Mouse (Mus musculus) thymus, postnatal 25 days (tissue): Measurements from ENCODE around the gene H2al1n.
"Not testable (repeated sequence)": the region's sequence is repeated elsewhere in the genome, so short reads cannot be mapped to it uniquely, and the experiment has no call there.

Experiments used
- DNase-seq: peaks from one replicate; pipeline ENCODE4 v3.0.0; 2022

Gene H2al1n

GRCm38 (mm10) chrX:14210848-14211247 is at the start of gene H2al1n:
Gene H2al1n, plus strand, starts transcription at chrX:14211148.
- not testable (repeated sequence) for DNase-seq

DNA sequence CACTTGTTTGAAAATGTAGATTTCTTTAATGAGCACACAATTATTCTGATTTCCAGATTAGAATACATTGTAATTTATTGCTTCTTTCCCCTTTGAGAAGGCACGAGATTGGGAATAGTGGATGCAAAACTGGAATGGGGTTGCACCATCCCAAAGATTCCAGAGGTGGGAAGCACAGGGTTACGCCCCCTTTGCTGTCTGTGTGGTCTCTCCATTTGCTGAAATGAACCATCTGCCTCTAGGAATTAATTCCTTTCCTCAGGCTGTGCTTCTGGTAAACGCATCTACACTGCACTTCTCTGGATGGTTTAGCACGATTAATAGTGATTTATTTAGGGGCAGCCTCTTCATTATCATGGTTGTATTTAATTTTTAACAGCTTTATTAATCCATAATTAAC is 11.7 kb upstream of the H2al1n start:
- DNase-seq = no peak

DNA sequence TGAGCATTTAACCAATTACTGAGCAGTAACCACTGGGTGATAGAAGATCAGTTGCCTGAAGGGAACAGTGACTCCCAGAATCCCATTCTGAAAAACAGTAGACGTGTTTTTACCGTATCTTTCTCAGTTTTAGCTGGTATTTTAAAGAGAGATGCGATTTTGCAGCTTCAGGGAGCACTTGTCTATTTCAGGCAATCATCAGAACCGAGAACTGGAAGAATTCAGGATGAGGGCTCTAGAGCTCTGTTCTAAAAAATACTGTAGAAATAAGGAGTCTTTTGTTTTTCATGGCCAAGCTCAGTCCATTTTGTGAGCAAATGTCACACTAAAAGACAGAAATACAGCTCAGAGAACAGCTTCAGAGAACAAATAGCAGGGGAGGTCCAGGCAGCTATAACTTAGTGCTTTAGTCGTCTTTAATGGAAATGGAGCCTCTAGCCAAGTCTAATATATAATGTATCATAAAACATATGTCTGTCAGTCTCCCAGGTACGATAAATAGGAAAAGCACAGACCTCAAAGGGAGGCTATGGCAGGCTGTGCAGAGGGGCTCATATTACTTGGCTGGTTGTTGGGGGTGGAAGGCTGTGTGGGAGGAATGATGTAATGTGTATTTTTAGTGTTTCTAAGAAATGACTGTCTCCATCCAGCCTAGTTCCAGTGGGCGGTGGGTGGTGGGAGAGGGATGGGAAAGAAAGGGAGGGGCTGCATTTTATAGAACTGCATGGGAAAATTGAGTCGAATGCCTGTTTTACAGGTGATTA is 4.7 kb upstream of the H2al1n start:
- DNase-seq = no peak

DNA sequence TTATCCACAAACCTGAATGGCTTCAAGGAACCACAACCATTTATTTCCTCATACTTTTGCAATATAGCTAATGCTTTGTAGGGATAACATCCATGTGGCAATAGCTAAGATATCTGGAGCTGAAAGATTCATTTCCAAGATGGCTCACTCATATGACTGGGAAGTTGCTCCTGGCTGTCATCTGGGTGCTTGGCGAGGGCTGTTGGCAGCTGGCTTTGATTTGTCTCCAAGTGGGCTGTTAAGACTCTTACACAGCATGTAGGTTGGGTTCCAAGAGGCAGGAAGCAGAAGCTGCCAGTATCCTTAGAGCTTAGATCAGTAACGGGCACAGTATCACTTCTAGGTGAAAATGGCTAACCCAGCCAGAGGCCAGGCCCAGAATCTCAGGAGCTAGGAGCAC is 18.3 kb downstream of the H2al1n start:
- no peak for DNase-seq

DNA sequence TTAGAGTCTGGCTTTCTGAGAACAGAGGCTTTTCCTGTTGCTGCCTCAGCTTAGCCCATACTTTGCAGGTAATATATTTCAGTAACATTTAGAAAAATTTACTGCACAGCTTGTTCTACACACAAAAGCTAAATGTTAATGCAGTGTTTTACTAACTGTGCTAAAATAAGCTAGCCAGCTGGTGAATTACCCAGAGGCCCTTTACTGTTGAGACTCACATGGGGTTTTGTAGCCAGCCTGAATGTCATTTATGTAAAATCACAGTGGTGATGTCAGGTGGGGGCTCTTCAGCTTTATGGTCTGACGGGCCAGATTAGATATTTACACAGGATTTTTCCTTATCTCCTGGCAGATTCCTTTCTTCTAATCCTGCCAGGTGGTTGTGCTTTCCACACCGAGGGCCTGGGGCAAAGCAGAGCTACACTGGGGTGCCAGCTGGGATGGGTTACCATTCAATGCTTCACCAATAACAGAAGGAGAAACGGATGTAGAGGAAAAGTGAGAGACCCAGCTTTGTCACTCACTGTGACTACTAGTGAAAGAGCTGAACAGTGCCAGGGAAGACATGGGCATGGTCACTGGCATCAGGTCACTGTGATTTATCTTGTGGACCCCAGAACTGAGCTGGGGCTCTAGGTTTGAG is 48.8 kb downstream of the H2al1n start:
- no peak for DNase-seq
